Mouse (Mus musculus) midbrain, postnatal 0 days (tissue): ENCODE data around the gene Ncaph2. TPM values are rescaled to one million over a fixed set of nuclear protein-coding genes. Genes with fewer than 3 reads are reported as not detected.

Experiments
- ATAC-seq: fragments of 200-750 bp; cut with Nextera tagmentation; 2 replicates; pipeline ENCODE4 v1.8.0; 2017; ENCODE audit warnings: moderate number of reproducible peaks, mild to moderate bottlenecking, moderate TSS enrichment, moderate library complexity; ENCODE audit not compliant: low FRiP score
- DNase-seq: peaks from one replicate; pipeline ENCODE4 v3.0.0-alpha.2; 2015; ENCODE audit warnings: low spot score
- H3K27ac ChIP-seq: fragments of 300-500 bp; sonication (generic); 2 replicates; pipeline ENCODE4 v1.5.1; 2014; ENCODE audit warnings: low read depth, mild to moderate bottlenecking, low read length, mixed read lengths
- H3K27me3 ChIP-seq: fragments of 300-500 bp; sonication (generic); 2 replicates; pipeline ENCODE4 v1.6.1; 2014; ENCODE audit warnings: low read length, control low read depth, mixed read lengths; ENCODE audit not compliant: insufficient read depth
- H3K36me3 ChIP-seq: fragments of 300-500 bp; sonication (generic); 2 replicates; pipeline ENCODE4 v1.6.1; 2014; ENCODE audit warnings: low read length, control low read depth, mixed read lengths; ENCODE audit not compliant: insufficient read depth
- H3K4me1 ChIP-seq: fragments of 300-500 bp; sonication (generic); 2 replicates; pipeline ENCODE4 v1.6.1; 2014; ENCODE audit warnings: mild to moderate bottlenecking, control low read depth, antibody characterized with exemption, low read length, mixed read lengths; ENCODE audit not compliant: insufficient read depth
- H3K4me2 ChIP-seq: fragments of 300-500 bp; sonication (generic); 2 replicates; pipeline ENCODE4 v1.6.1; 2014; ENCODE audit warnings: low read depth, mild to moderate bottlenecking, low read length, mixed read lengths; ENCODE audit not compliant: poor library complexity, severe bottlenecking
- H3K4me3 ChIP-seq: fragments of 300-500 bp; sonication (generic); 2 replicates; pipeline ENCODE4 v1.5.1; 2014; ENCODE audit warnings: low read depth, mild to moderate bottlenecking, low read length, moderate library complexity
- H3K9ac ChIP-seq: fragments of 300-500 bp; sonication (generic); replicated peaks from 2 replicates; pipeline ENCODE4 v1.6.1; 2014; ENCODE audit warnings: mild to moderate bottlenecking, low read length, moderate library complexity, mixed read lengths; ENCODE audit not compliant: poor library complexity, severe bottlenecking
- H3K9me3 ChIP-seq: fragments of 300-500 bp; sonication (generic); 2 replicates; pipeline ENCODE4 v1.6.1; 2016; ENCODE audit warnings: low read length, control low read depth
- CTCF ChIP-seq: IDR thresholded peaks from 2 replicates; pipeline ENCODE4 v1.5.1; 2016; ENCODE audit warnings: antibody characterized with exemption, mild to moderate bottlenecking
- WGBS: fragments of 180-500 bp; shearing (Covaris S2); extraction: QIAGEN DNeasy Blood & Tissue Kit; methylation state at CpG from one replicate; pipeline ENCODE4 v1.1.7; 2014; 5-methylcytosine and 5-hydroxymethylcytosine counted together
- microRNA-seq: library from miRNA; unstranded; fragments of <30 nt; microRNA quantifications from one replicate; pipeline ENCODE4, GENCODE M21; 2016; ENCODE audit warnings: borderline number of aligned reads
- polyA plus RNA-seq: library from polyadenylated mRNA; unstranded; fragments of >200 nt; fragmentation: Nextera tagmentation; extraction: Ambion mirVana; gene quantifications from 2 replicates; pipeline ENCODE4 v1.2.1, GENCODE M21; 2015
- total RNA-seq: library from RNA; depleted of rRNA; stranded (reverse); fragments of >200 nt; gene quantifications from 2 replicates; pipeline ENCODE4 v1.2.3, GENCODE M21; 2014; rRNA removed

Gene Ncaph2
- total and polyA plus RNA-seq, 2 experiments from 2014 or later: 88.0 to 88.8 TPM

- ATAC-seq (no peak), DNase-seq (no peak)
- Histone ChIP-seq H3K4me2 (no peak within 1 kb of the TSS), H3K27ac (no peak within 1 kb of the TSS), H3K9ac (no peak within 1 kb of the TSS), H3K27me3 (no peaks in the 10 kb centered on the region), H3K36me3 (no peaks in the 10 kb centered on the region), H3K4me3 (no peak within 1 kb of the TSS), H3K9me3 (no peaks in the 10 kb centered on the region), H3K4me1 (no peaks in the 10 kb centered on the region)
- no peak for TF ChIP-seq CTCF
- 84% methylated on average over 24 of the region's 24 CpGs for WGBS
Observed at GRCm38 (mm10) chr15:89410118-89410517, 54.6 kb downstream of the Ncaph2 start, which contains the start of gene Syce3. Syce3 (minus strand) TSS chr15:89410503.

- Histone ChIP-seq H3K4me2 (no peak overlapping the region), H3K27ac (no peak overlapping the region), H3K9me3 (no peaks in the 10 kb centered on the region), H3K27me3 (no peaks in the 10 kb centered on the region), H3K9ac (no peak overlapping the region), H3K4me3 (no peak overlapping the region), H3K36me3 (peaks cover 30% of the 10 kb centered on the region), H3K4me1 (no peaks in the 10 kb centered on the region)
- DNase-seq (no peak), ATAC-seq (no peak)
- TF ChIP-seq CTCF: no peak
- WGBS: 87% methylated on average over 8 of the region's 8 CpGs
Observed at GRCm38 (mm10) chr15:89415282-89415681, 59.8 kb downstream of the Ncaph2 start.

- no peaks in the 10 kb centered on the region for H3K4me1 ChIP-seq
- H3K9me3 ChIP-seq: no peaks in the 10 kb centered on the region
- DNase-seq: no peak
- TF ChIP-seq CTCF: no peak
- no peak overlapping the region for H3K27ac ChIP-seq
- H3K4me2 ChIP-seq: no peak overlapping the region
- 91% methylated on average over 9 of the region's 9 CpGs for WGBS
- no peak overlapping the region for H3K9ac ChIP-seq
- peaks cover 42% of the 10 kb centered on the region for H3K36me3 ChIP-seq
- ATAC-seq: no peak
- H3K4me3 ChIP-seq: no peak overlapping the region
- no peaks in the 10 kb centered on the region for H3K27me3 ChIP-seq
Observed at GRCm38 (mm10) chr15:89421938-89422337, 66.4 kb downstream of the Ncaph2 start.

Small RNA genes within 50 kb of the gene (microRNA-seq; reads per million reads assigned to microRNA genes)
- gene Mir6959: 1.7 reads per million

Other genes with a start within 250 kb of the Ncaph2 start
- gene Tubgcp6, start 232.6 kb upstream of the Ncaph2 start, total RNA-seq: 46.1 and 68.0 TPM in 2 replicates
- gene Tubgcp6, start 232.6 kb upstream of the Ncaph2 start, polyA plus RNA-seq: 10.8 and 11.0 TPM in 2 replicates
- 24.4 and 26.4 TPM in 2 replicates for gene Hdac10, start 227.0 kb upstream of the Ncaph2 start, total RNA-seq
- 24.5 and 25.6 TPM in 2 replicates for gene Hdac10, start 227.0 kb upstream of the Ncaph2 start, polyA plus RNA-seq
- gene Mapk12, start 215.0 kb upstream of the Ncaph2 start, total RNA-seq: 1.5 and 4.7 TPM in 2 replicates
- gene Mapk12, start 215.0 kb upstream of the Ncaph2 start, polyA plus RNA-seq: 2.0 and 3.2 TPM in 2 replicates
- gene Mapk11, start 206.1 kb upstream of the Ncaph2 start, total RNA-seq: 26.9 and 34.8 TPM in 2 replicates
- 18.9 and 19.3 TPM in 2 replicates for gene Mapk11, start 206.1 kb upstream of the Ncaph2 start, polyA plus RNA-seq
- gene Plxnb2, start 174.9 kb upstream of the Ncaph2 start, total RNA-seq: 153 and 199 TPM in 2 replicates
- 46.8 and 50.4 TPM in 2 replicates for gene Plxnb2, start 174.9 kb upstream of the Ncaph2 start, polyA plus RNA-seq
- gene Dennd6b, start 159.2 kb upstream of the Ncaph2 start, total RNA-seq: 98.8 and 115 TPM in 2 replicates
- gene Dennd6b, start 159.2 kb upstream of the Ncaph2 start, polyA plus RNA-seq: 88.2 and 88.3 TPM in 2 replicates
- 225 and 315 TPM in 2 replicates for gene Ppp6r2, start 144.2 kb upstream of the Ncaph2 start, total RNA-seq
- 76.5 and 87.1 TPM in 2 replicates for gene Ppp6r2, start 144.2 kb upstream of the Ncaph2 start, polyA plus RNA-seq
- gene Sbf1, start 40.4 kb upstream of the Ncaph2 start, total RNA-seq: 268 and 287 TPM in 2 replicates
- 77.3 and 79.3 TPM in 2 replicates for gene Sbf1, start 40.4 kb upstream of the Ncaph2 start, polyA plus RNA-seq
- gene Adm2, start 33.0 kb upstream of the Ncaph2 start, total RNA-seq: not detected in 2 replicates
- not detected in 2 replicates for gene Adm2, start 33.0 kb upstream of the Ncaph2 start, polyA plus RNA-seq
- gene Miox, start 21.3 kb upstream of the Ncaph2 start, total RNA-seq: not detected in 2 replicates
- gene Miox, start 21.3 kb upstream of the Ncaph2 start, polyA plus RNA-seq: not detected in 2 replicates
- 20.2 and 25.6 TPM in 2 replicates for gene Lmf2, start 60 bp upstream of the Ncaph2 start, total RNA-seq
- 27.3 and 30.9 TPM in 2 replicates for gene Lmf2, start 60 bp upstream of the Ncaph2 start, polyA plus RNA-seq
- gene Sco2, start 18.1 kb downstream of the Ncaph2 start, total RNA-seq: 24.9 and 36.1 TPM in 2 replicates
- gene Sco2, start 18.1 kb downstream of the Ncaph2 start, polyA plus RNA-seq: 23.1 and 26.5 TPM in 2 replicates
- 4.6 and 7.0 TPM in 2 replicates for gene Tymp, start 21.3 kb downstream of the Ncaph2 start, total RNA-seq
- 3.1 and 3.6 TPM in 2 replicates for gene Tymp, start 21.3 kb downstream of the Ncaph2 start, polyA plus RNA-seq
- 2.2 and 10.7 TPM in 2 replicates for gene Odf3b, start 23.6 kb downstream of the Ncaph2 start, total RNA-seq
- gene Odf3b, start 23.6 kb downstream of the Ncaph2 start, polyA plus RNA-seq: 6.7 and 8.6 TPM in 2 replicates
- 0.14 and 0.22 TPM in 2 replicates for gene Klhdc7b, start 29.2 kb downstream of the Ncaph2 start, total RNA-seq
- not detected in 2 replicates for gene Klhdc7b, start 29.2 kb downstream of the Ncaph2 start, polyA plus RNA-seq
- gene Syce3, start 54.8 kb downstream of the Ncaph2 start, total RNA-seq: not detected in 2 replicates
- gene Syce3, start 54.8 kb downstream of the Ncaph2 start, polyA plus RNA-seq: not detected in 2 replicates
- 2.4 and 4.7 TPM in 2 replicates for gene Cpt1b, start 70.1 kb downstream of the Ncaph2 start, total RNA-seq
- gene Cpt1b, start 70.1 kb downstream of the Ncaph2 start, polyA plus RNA-seq: 1.7 and 2.2 TPM in 2 replicates
- 0.66 and 1.2 TPM in 2 replicates for gene C730034F03Rik, start 73.9 kb downstream of the Ncaph2 start, total RNA-seq
- gene C730034F03Rik, start 73.9 kb downstream of the Ncaph2 start, polyA plus RNA-seq: 2.1 and 3.9 TPM in 2 replicates
- gene Gm44502, start 74.0 kb downstream of the Ncaph2 start, total RNA-seq: 0.85 and 0.93 TPM in 2 replicates
- gene Gm44502, start 74.0 kb downstream of the Ncaph2 start, polyA plus RNA-seq: not detected in 2 replicates
- 65.3 and 66.2 TPM in 2 replicates for gene Chkb, start 74.2 kb downstream of the Ncaph2 start, total RNA-seq
- gene Chkb, start 74.2 kb downstream of the Ncaph2 start, polyA plus RNA-seq: 101 and 103 TPM in 2 replicates
- gene Mapk8ip2, start 98.2 kb downstream of the Ncaph2 start, total RNA-seq: 100 and 110 TPM in 2 replicates
- gene Mapk8ip2, start 98.2 kb downstream of the Ncaph2 start, polyA plus RNA-seq: 68.0 and 68.8 TPM in 2 replicates
- 31.0 and 34.0 TPM in 2 replicates for gene Arsa, start 121.7 kb downstream of the Ncaph2 start, total RNA-seq
- gene Arsa, start 121.7 kb downstream of the Ncaph2 start, polyA plus RNA-seq: 32.4 and 37.1 TPM in 2 replicates
- gene Shank3, start 143.9 kb downstream of the Ncaph2 start, total RNA-seq: 61.5 and 63.2 TPM in 2 replicates
- gene Shank3, start 143.9 kb downstream of the Ncaph2 start, polyA plus RNA-seq: 8.1 and 12.6 TPM in 2 replicates
- gene Acr, start 212.6 kb downstream of the Ncaph2 start, total RNA-seq: 1.7 and 3.5 TPM in 2 replicates
- gene Acr, start 212.6 kb downstream of the Ncaph2 start, polyA plus RNA-seq: 2.0 and 3.1 TPM in 2 replicates
- 48.2 and 49.7 TPM in 2 replicates for gene Rabl2, start 236.2 kb downstream of the Ncaph2 start, total RNA-seq
- 68.1 and 70.1 TPM in 2 replicates for gene Rabl2, start 236.2 kb downstream of the Ncaph2 start, polyA plus RNA-seq